Mouse (Mus musculus) bone marrow, adult 2 months (tissue): Measurements from ENCODE around the gene Cpsf3.

Source experiments
- CTCF ChIP-seq: fragments of 200-500 bp; IDR thresholded peaks from 2 replicates; pipeline ENCODE4 v1.5.1; 2011; ENCODE audit warnings: low read length, control low read depth; ENCODE audit not compliant: control insufficient read depth, insufficient read depth
- POLR2A ChIP-seq: fragments of 200-500 bp; IDR thresholded peaks from 2 replicates; pipeline ENCODE4 v1.6.1; 2011; ENCODE audit warnings: low read depth, mild to moderate bottlenecking, control low read depth, low read length, borderline replicate concordance; ENCODE audit not compliant: control insufficient read depth

DNA sequence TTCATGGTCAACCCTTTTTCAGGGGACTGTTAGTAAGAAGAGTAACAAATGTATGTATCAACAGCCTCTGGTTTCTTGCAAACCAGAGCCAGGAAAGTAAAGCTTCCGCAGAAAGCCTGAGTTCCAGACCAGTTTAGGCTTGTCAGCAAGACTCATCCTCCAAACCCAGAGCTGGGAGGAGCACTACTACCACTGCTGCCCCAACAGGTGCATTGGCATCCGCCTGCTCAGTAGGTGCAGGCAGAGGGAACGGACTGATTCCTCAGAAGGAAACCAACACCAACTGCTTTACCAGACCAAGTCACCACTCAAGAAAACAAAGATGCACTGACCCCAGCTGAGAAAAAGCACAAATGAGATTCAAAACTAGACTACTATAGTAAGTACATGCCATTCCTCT lies 78.0 kb downstream of the Cpsf3 start:
- TF ChIP-seq CTCF (no peak), POLR2A (no peak)
